Mouse (Mus musculus): ENCODE results near the gene Pum2. TPM values are rescaled to one million over a fixed set of nuclear protein-coding genes. Genes with fewer than 3 reads are reported as not detected.

Pum2 gene
- 10.4 TPM for polyA plus RNA-seq (2017; shearing (Covaris generic))

GRCm38 (mm10) chr12:8673974-8674306 lies at the start of gene Pum2:
Gene Pum2, plus strand, starts transcription at chr12:8674134.

GRCm38 (mm10) chr12:8770946-8771843 lies 97.3 kb downstream of the Pum2 start, which contains the start of gene Sdc1:
Gene Sdc1, plus strand, starts transcription at chr12:8771323.

Other genes starting within 250 kb of the Pum2 start
- 0.49 TPM for gene Rhob, start 174.1 kb upstream of the Pum2 start, polyA plus RNA-seq (2017; shearing (Covaris generic))
- gene Slc7a15, start 75.1 kb upstream of the Pum2 start, polyA plus RNA-seq (2017; shearing (Covaris generic)) = not detected
- gene Sdc1, start 97.2 kb downstream of the Pum2 start, polyA plus RNA-seq (2017; shearing (Covaris generic)) = 0.33 TPM
- gene Laptm4a, start 247.5 kb downstream of the Pum2 start, polyA plus RNA-seq (2017; shearing (Covaris generic)) = 194 TPM